Mouse (Mus musculus): ENCODE measurements around the gene Fbxw11.

- no peak for TF ChIP-seq CTCF (IDR thresholded peaks at IDR 0.05; ENCODE audit: extremely low read depth, insufficient read depth, insufficient read length, insufficient replicate concordance)
- TF ChIP-seq POLR2A (IDR thresholded peaks at IDR 0.05; ENCODE audit: low read depth, low read length): no peak
Measured at GRCm38 (mm10) chr11:32708739-32709501, 66.4 kb downstream of the Fbxw11 start.
